Mouse (Mus musculus): ENCODE data around the gene Gm20431. TPM values are rescaled to one million over a fixed set of nuclear protein-coding genes. Genes with fewer than 3 reads are reported as not detected.
"Not testable (repeated sequence)": the region's sequence is repeated elsewhere in the genome, so short reads cannot be mapped to it uniquely, and the experiment has no call there.

Gm20431 gene
- total RNA-seq, 2 experiments from 2014 or later = 11.6 to 15.2 TPM

DNA sequence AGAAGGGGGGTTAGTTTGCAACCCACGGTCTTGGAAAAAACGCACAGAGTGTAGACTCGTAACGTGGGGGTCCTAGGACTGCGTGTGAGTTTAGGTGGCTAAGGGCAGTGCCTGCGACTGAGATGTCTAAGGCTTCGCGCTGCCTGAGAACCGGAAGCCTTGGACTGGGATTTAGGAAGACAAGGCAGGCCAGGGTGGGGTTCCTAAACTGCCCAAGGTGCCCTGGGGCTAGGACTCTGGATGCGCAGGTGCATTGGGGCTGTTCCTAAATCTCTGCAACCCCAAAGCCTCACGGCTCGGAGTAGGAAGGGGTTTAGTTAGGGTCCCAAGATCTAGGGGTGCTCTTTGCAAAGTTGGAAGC, 705 bp downstream of the Gm20431 start:
- DNase-seq (ENCODE audit: low spot score in 2 of 2) = no peak

GRCm38 (mm10) chr2:167659847-167660610, 1.3 kb downstream of the Gm20431 start:
- DNase-seq (ENCODE audit: low spot score in 2 of 2) = peak; percentile 39 to 55

- DNase-seq (ENCODE audit: low spot score in 2 of 2) = no peak
Measured at GRCm38 (mm10) chr2:167659177-167659846, 2.0 kb downstream of the Gm20431 start.

DNA sequence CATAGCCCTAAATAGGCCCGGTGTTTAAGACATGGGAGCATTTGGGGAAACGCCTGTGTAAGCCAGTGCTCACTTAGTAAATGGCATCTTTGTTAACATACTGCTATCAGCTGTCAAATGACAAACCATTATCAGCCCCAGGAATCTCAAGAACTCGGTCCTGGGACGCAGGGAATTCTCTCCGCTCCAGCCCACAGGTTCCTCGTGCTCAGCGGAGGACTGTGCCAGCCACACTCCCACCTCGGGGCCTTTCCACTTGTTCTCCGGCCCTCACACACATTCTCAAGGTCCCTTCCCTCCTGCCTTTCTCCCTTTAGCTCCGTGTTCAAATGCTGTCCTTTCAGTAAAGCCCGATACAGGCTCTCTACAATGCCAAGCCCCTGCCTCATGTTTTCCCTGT, 2.6 kb downstream of the Gm20431 start:
- no peak for DNase-seq (ENCODE audit: low spot score in 2 of 2)

GRCm38 (mm10) chr2:167657973-167658372, 3.3 kb downstream of the Gm20431 start:
- no peak for DNase-seq (ENCODE audit: low spot score in 2 of 2)

- DNase-seq (ENCODE audit: low spot score in 2 of 2) = no peak
Measured at GRCm38 (mm10) chr2:167656629-167657478, 4.4 kb downstream of the Gm20431 start.

GRCm38 (mm10) chr2:167654911-167655600, 6.2 kb downstream of the Gm20431 start:
- no peak for DNase-seq (ENCODE audit: low spot score in 2 of 2)

- DNase-seq (ENCODE audit: low spot score in 2 of 2) = no peak
Measured at GRCm38 (mm10) chr2:167652694-167653093, 8.6 kb downstream of the Gm20431 start.

GRCm38 (mm10) chr2:167651622-167652021, 9.7 kb downstream of the Gm20431 start:
- no peak for DNase-seq (ENCODE audit: low spot score in 2 of 2)

GRCm38 (mm10) chr2:167649290-167650032, 11.8 kb downstream of the Gm20431 start:
- DNase-seq (ENCODE audit: low spot score in 2 of 2) = no peak

DNA sequence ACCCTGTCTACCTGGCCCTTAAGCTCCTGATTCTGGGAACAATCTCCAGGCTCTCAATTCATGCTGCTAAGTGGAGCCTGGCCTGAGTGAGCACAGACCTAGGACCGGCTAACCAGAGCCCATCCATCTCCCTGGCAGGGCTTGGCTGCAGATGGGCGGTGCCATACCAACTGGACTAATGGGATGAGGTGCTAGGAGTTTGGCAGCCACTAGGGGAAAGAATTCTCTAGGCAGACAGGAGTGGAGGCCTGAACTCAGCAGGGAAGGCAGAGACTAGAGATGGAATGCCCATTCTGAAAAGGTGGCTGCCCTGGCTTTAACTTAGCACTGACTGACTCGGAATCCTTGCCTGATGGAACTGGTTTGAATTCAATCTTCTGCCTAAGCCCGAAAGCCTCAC, 14.9 kb downstream of the Gm20431 start:
- no peak for DNase-seq (ENCODE audit: low spot score in 2 of 2)

DNA sequence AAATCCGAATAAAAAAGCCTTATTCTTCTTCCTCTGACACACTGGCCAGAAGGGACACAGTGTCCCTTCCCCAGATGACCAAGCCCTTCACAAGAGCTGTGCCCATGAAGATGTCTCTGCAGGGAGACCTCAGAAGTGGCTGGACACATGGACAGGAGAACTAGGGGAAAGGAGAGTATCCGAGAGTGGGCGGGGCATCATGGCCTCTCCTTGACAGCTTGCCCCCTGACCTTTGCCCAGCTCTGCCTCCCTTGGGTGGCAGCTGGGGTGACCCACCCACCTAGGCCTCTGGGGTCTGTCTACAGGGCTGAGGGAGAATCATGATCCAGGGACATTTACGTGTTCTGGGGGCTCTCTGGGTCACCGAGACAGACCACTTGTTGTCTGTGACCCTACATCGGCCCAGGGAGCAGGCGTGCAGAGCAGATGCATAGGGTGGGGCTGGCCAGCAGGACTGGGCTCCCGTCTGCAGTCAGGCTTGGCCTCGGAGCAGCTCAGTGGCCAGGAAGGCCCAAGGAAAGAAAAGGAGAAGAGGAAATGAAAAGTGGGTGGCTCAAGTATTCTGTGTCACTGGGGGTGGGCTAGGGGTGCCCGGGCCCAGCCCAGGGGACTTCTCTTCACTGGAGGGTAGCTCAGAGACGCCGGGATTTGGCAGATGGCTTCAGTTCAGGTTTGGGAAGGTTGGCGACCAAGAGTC, 17.8 kb downstream of the Gm20431 start:
- not testable (repeated sequence) for DNase-seq (ENCODE audit: low spot score in 2 of 2)

DNA sequence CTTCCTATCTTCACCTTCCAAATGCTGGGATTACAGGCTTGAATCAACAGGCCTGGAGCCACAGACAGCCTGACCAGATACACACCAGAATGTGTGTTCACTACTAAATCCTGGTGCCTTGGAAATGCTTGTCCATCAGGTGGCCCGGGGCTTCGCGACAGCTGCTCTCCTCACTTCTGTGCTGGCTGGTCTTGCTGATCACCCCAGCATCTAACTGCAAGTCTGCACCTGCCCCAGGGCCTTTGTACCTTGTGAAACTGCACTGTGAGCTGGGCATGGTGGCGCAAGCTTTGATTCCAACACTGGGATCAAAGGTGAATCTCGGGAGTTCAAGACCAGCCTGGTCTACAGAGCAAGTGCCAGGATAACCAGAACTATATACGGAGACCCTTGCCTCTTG, 19.1 kb downstream of the Gm20431 start:
- DNase-seq (ENCODE audit: low spot score in 2 of 2) = no peak

DNA sequence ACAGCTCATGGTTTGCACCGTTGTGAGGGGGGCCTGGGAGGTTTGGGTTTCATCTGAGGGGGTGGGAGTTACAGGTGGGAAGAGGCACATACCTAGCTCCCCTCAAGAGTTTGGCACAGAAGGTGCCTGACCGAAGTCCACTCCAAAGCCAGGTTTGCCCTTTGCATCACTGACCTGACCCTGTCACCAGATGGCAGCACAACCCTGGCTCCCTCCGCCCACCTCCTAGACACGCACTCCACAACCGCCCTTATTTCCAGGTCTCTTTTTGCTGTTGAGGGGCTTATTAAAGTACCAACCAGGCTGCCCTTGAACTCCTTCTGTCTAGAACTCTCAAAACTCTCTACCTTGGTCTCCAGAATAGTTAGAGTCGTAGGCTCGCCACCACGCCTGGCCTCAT, 20.0 kb downstream of the Gm20431 start:
- peak; percentile 50 to 57 for DNase-seq (ENCODE audit: low spot score in 2 of 2)

DNA sequence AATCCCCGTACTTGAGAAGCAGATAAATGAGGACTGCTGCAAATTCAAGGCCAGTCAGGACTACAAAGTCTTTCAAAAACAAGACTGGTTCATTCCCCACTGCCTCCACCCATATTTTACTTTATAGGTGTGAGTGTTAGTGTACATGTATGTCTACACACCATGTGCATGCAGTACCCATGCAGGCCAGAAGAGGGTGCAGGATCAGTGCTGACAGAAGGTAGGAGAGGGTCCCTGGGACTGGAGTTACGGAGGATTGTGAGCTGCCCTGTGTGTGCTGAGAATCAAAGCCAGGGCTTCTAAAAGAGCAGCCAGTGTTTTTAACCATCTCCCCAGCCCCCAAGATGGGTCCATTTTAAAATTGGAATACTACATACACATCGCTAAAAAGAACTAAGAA, 21.0 kb downstream of the Gm20431 start:
- no peak for DNase-seq (ENCODE audit: low spot score in 2 of 2)

DNA sequence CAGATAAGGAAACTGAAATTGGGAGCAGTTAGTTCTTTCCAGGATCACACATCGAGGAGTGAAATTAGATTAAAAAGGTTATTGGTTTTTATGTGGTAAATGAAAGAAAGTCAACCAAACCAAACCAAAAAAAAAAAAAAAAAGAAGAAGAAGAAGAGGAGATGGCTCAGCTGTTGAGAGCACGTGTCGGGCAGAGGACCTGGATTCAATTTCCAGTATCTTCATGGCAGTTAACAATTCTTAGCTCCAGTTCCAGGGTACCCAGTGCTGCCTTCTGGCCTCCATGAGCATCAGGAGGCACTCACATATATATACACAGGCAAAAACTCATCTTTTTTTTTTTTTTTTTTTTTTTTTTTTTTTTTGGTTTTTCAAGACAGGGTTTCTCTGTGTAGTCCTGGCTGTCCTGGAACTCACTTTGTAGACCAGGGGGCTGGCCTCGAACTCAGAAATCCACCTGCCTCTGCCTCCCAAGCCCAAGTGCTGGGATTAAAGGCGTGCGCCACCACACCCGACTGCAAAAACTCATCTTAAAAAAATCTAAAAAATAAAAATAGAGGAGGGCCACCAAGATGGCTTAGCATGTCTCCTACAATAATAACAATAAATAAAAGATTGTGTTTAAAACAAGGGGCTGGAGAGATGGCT, 26.3 kb downstream of the Gm20431 start:
- no peak for DNase-seq (ENCODE audit: low spot score in 2 of 2)

DNA sequence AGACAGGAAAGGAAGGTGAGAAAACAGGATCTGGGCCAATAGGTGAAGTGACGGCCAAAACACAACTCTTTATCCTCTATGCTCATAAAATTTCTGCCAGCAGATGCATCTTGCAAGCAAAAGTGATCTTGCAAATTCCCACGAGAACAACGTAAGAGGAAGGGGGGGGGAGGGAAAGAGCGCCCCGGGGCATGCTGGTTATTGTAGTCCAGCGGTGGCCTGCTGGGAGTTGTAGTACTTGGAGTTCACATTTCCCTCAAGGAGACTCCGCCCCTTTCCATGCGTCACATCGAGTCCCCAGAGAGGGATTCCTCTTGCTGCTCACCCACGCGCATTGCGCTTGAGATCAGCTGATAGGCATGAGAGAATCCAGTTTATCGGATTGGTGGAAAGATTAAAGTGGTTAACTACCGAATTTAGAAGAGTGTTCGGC, 26.9 kb downstream of the Gm20431 start:
- peak; percentile 88 to 89 for DNase-seq (ENCODE audit: low spot score in 2 of 2)

DNA sequence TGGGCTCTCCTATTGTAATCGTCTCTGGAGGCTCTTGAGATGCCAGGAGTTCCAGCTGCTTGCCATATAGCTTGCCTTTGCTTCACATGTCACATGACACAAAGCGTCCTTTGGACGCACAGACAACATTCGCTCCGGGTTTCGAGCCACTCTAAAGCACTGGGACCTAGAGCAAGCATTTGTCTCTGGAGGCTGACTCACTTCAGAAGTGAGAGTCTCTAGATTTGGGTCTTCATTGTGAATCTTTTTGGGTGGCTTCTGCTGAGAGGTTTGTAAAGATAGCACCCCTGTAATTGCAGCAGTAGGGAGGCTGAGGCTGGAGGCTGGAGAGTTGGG, 27.8 kb downstream of the Gm20431 start:
- no peak for DNase-seq (ENCODE audit: low spot score in 2 of 2)

- DNase-seq (ENCODE audit: low spot score in 2 of 2) = no peak
Measured at GRCm38 (mm10) chr2:167632731-167633536, 28.4 kb downstream of the Gm20431 start.
